Mouse (Mus musculus) cortical plate, adult 2 months (tissue): ENCODE results near the gene Dis3l.

Experiments
- CTCF ChIP-seq: fragments of 200-500 bp; IDR thresholded peaks from 2 replicates; pipeline ENCODE4 v1.5.1; 2011; ENCODE audit warnings: mild to moderate bottlenecking, control low read depth, low read length; ENCODE audit not compliant: insufficient read depth; ENCODE audit errors: extremely low read depth
- POLR2A ChIP-seq: fragments of 200-500 bp; IDR thresholded peaks from 2 replicates; pipeline ENCODE4 v1.6.1; 2011; ENCODE audit warnings: mild to moderate bottlenecking, low read length, control low read depth; ENCODE audit not compliant: insufficient read depth; ENCODE audit errors: extremely low read depth

DNA sequence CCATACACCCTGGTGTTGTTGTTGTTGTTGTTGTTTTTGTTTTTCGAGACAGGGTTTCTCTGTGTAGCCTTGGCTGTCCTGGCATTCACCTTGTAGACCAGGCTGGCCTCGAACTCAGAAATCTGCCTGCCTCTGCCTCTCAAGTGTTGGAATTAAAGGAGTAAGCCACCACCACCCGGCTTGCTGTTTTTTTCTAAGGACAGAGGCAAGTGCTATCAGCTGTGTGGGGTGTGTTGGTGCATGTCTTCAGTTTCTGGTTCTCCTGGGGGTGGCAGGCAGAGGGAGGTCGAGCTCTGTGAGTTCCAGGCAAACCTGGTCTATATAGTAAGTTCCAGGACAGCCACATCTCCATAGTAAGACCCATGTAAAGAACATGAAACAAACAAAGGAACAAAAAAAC is 66.8 kb downstream of the Dis3l start:
- TF ChIP-seq POLR2A (no peak), CTCF (no peak)
